Mouse (Mus musculus): ENCODE data around the gene Phf5a.
A peak's percentile ranks its signal among the peaks of the same experiment; 100 is the strongest.

Gene Phf5a

DNA sequence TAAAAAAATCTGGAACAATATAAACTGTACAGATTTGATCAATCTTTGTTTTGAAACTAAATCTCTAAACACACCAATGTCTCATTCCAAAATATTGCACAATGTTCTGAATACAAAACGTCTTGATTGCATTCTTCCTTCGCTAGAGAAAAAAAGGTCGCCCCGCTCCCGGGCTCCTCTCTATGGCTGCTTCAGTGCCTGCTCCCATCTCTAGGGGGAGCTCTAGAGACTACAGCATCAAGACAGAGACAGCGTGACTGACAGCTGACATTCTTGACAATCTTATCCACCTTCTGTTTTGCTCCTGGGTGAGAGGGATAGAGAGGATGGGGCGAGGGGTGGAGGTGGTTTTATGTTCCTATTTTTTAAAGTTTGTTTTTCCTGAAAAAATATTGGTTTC lies 23.4 kb downstream of the Phf5a start:
- peak; percentile 82 for DNase-seq (ENCODE audit: low spot score)

DNA sequence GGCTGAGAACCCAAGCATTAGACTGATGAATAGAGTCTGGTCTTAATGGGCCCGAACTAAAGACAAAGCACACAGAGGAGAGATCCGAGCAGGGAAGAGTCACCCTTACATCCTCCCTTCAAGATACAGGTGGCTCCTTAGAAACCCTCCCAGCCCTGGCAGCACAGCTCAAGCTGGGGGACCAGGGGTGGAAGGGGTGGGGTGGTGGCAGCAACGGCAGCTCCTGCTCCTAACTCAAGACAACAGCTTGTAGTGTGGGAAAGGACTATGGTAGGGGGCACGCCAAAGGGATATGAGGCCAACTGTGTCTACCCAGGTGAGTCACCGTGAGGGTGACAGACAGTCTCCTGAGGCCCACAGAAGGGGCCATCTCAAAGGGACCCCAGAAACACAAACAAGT lies 23.9 kb downstream of the Phf5a start:
- DNase-seq (ENCODE audit: low spot score) = no peak

- no peak for DNase-seq (ENCODE audit: low spot score)
Observed at GRCm38 (mm10) chr15:81847161-81847560, 24.6 kb downstream of the Phf5a start.

- DNase-seq (ENCODE audit: low spot score) = no peak
Observed at GRCm38 (mm10) chr15:81846755-81847154, 25.0 kb downstream of the Phf5a start.

DNA sequence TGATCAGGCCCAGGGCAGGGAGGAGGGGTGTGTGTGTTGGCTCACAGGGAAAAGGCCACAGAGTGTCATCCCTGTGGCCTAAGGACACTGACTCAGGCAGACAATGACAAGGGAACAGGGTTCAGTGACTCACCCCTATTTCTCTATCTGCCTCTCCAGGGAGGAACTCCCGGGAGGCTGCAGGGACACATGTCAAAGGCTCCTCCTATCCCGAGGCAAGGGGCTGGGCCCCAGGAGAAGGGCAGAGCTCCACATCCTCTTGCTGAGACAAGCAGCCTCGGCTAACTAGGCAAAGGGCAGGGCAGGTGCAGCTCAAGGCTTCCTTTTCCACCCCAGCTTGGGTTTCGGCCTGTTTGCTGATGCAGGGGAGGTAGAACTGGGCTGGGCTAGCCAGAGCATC lies 26.0 kb downstream of the Phf5a start:
- peak; percentile 92 for DNase-seq (ENCODE audit: low spot score)

- no peak for DNase-seq (ENCODE audit: low spot score)
Observed at GRCm38 (mm10) chr15:81845033-81845625, 26.6 kb downstream of the Phf5a start.

DNA sequence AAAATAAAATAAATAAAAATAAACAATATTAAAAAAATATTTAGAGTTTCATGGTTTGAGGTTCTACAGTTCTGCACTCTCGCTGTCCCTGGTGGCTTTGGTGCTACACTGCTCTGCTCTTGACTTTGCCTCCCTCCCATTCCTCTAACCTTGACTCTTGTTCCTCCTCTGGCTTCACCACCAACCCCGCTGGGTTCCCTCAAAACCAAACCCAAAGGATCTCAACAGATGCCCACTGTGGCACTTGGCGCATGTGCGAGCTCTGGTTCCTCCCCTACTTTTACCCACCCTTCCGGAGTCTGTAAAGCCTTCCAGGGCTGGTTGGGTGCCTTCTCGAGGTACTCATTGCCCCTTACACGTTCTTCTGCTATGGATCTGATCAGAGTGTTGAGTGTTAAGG lies 29.4 kb downstream of the Phf5a start:
- DNase-seq (ENCODE audit: low spot score) = no peak

- DNase-seq (ENCODE audit: low spot score) = no peak
Observed at GRCm38 (mm10) chr15:81840306-81840705, 31.4 kb downstream of the Phf5a start.

DNA sequence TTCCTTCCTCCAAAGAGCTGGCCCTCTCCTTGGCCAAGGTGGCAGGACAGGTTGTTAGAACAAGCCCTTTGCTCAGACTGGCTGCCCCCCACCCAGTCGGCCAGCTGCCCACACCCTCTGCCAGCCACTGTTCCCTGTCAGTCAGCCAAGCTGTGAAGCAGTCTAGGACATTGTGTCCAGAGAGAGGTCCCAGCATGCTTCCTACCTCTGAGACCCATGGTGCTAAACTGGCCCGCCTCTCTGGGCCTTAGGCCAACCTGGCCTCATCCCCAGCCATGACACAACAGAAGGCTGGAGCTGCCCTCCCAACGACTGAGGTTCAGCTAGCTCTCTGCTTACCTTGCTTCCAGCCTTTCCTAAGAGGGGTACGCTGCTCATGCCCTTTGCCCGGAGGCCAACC lies 32.1 kb downstream of the Phf5a start:
- peak; percentile 90 for DNase-seq (ENCODE audit: low spot score)

- DNase-seq (ENCODE audit: low spot score) = no peak
Observed at GRCm38 (mm10) chr15:81838554-81839235, 33.0 kb downstream of the Phf5a start.

- no peak for DNase-seq (ENCODE audit: low spot score)
Observed at GRCm38 (mm10) chr15:81836966-81837920, 34.5 kb downstream of the Phf5a start.

- no peak for DNase-seq (ENCODE audit: low spot score)
Observed at GRCm38 (mm10) chr15:81836124-81836821, 35.4 kb downstream of the Phf5a start.

GRCm38 (mm10) chr15:81835007-81835880 lies 36.5 kb downstream of the Phf5a start:
- no peak for DNase-seq (ENCODE audit: low spot score)

DNA sequence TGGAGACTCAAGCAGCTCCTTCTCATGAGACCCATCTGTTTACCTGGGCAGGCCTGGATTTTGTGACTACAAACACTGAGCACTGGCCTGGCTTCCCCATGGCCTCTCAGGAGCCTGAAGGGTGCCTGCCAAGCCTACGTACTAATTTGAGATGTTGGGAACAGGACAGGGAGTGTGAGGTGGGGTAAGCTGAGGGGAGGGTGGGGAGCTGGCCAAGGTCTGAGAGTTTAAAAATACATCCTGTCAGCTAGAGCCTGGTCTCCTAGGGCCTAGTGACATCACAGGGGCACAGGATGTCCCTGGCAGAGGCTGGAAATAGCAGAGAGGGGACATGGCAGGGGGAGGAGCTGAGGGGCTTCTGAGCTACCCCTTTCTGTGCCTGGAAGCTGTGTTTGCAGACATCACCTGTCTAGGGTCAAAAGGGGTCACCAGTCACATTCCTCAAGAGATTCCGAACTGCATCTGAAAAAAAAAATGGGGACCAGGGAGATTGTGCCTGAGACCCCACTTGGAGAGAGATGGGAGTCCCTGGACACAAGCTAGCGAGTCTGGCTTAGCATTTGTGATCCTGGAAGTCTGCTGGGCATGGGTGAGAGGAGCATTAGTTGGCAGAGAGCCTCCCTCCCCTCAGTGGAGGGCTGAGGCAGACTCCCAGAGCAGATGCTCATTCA lies 37.4 kb downstream of the Phf5a start:
- DNase-seq (ENCODE audit: low spot score) = no peak

DNA sequence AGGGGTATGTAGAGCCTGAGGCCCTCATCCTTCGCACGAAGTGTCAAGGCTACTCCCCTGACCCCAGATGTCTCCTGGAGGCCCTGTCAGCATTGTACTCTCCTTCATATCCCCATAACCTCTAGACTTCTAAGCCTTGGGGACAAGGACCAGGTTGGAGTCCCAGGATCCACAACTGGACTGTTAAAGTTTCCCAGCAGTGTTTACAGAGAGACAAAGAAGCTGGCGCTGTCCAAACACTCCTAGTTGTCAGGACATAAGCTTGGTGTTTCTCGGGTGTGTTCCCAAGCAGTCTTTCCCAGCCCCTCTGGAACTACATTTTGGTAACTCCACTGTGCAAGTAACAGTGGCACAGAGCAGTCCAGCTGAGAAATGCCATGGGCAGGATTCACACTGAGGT lies 38.2 kb downstream of the Phf5a start:
- no peak for DNase-seq (ENCODE audit: low spot score)

- no peak for DNase-seq (ENCODE audit: low spot score)
Observed at GRCm38 (mm10) chr15:81832219-81832618, 39.5 kb downstream of the Phf5a start.

DNA sequence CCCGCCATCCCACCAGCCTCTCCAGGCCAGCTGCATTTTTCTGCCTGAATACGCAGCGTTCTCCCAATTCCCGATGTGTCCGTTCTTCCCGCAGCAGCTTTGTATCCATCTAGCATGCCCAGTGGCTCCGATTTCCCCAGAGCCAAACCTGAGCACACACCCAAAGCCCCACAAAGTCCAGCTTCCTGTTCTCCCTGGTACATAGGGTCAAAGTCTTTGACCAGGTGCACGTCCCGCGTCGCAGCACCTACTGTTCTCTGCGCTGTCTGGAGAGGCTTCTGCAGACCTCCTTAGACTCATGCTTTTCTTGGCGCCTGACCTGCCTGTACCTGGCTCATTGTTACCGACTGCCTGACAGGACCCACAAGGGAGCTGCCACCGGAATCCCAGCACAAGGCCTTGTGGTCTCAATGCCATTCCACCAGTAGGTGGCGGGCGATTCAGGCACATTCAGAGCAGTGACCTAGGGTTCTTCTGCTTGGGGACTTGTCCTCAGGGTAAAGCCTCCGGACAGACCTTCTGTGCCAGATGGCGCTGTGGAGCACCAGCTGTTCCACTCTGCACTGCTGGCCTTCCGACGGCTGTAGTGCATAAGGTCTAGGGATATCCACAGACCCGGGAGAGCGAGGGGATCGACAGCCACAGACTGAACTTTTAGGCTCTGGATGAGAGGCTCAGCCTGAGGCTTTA lies 40.4 kb downstream of the Phf5a start:
- DNase-seq (ENCODE audit: low spot score) = peak; percentile 97

- no peak for DNase-seq (ENCODE audit: low spot score)
Observed at GRCm38 (mm10) chr15:81830530-81830929, 41.2 kb downstream of the Phf5a start.

GRCm38 (mm10) chr15:81829208-81829580 lies 42.5 kb downstream of the Phf5a start:
- DNase-seq (ENCODE audit: low spot score) = no peak
